Mouse (Mus musculus): ENCODE data around the gene Mmp17.

Gene Mmp17

DNA sequence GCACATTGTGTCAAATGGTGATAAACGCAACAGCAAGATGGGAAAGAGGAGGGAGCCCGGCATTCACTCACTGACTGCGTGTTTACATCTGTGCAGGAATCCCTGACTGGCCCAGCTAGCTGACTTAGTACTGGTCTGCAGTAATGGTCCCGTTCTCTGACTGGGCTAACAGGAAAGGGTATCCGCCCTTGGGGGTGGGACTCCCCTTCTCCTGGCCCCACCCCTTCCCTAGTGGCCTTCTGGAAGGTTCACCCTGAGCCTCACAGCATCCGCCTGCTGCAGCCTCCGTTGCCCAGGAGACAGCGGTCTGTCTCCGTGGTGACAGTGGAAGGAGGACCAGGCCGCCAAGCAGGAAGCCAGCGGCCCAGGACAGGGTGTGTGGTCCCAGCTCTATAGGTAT is 6.9 kb downstream of the Mmp17 start:
- WGBS, result 13% methylated on average over 11 of the region's 11 CpGs

DNA sequence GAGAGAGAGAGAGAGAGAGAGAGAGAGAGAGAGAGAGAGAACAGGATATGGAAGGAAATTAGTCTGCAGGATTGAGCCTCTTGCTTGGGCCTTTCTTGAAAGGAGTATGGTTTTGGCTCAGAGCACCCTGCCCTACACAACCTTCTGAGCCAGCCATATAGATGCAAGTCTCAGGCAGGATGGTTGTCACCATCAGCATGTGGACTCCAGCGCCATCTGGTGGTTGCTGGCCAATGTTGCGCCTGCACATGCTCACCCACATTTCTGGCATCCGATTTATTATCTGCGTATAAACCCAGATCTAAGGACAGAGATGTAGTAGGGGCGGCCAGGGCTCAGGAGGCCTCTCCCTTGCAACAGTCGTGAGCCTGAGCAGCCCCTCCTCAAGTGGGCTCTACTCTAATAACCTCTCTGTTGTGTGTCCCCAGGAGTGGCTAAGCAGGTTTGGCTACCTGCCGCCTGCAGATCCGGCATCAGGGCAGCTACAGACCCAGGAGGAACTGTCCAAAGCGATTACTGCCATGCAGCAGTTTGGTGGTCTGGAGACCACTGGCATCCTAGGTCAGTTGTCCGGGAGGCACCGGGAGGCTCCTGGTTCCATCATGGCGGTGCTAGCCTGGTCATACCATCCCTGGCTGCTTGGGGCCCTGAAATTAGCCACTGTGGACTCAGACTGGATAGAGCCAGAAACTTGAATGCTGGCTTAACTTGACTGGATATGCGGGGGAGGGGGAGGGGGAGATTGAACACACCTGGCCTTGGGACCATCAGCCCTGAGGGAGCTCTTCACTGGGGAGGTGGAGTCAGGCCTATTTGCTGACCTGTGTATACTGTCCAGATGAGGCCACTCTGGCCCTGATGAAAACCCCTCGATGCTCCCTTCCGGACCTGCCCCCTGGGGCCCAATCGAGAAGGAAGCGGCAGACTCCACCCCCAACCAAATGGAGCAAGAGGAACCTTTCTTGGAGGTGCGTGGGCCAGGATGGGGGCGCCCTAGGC is 10.4 kb downstream of the Mmp17 start:
- 42% methylated on average over 19 of the region's 19 CpGs for WGBS

DNA sequence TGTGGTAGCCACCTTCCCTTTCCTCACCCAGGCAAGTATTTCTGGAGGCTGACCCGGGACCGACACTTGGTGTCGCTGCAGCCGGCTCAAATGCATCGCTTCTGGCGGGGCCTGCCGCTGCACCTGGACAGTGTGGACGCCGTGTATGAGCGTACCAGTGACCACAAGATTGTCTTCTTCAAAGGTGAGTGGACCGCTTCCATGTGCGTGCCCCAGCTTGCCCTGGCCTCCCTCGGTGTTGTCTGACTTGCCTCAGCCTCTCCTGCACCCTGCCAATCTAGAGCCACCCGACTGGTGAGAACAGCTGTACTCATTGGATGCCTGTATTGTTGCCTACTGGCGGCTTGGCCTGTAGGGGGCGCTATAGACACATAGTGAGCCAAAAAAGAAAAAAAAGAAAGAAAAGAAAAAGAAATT is 18.1 kb downstream of the Mmp17 start:
- whole genome bisulfite sequencing, result 47% methylated on average over 16 of the region's 16 CpGs

DNA sequence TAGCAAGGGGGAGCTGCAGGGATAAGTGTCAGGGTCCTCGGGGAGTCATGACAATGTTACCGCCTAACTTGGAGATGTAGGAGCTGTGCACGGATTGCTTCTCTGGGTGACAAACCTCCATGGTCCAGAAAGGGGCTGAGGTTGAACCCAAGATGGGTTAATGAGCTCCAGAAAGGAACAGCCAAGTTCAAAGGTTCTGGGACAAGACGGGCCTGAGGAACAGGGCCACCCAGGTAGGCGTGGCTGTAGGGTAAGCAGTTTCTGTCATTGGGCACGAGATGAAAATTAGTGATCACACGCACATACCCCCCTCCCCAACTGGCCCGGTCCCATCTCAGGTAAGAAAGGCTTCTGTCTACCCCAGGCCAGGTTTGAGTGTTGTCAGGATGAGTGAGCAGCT is 23.5 kb downstream of the Mmp17 start:
- 82% methylated on average over 8 of the region's 8 CpGs for WGBS

DNA sequence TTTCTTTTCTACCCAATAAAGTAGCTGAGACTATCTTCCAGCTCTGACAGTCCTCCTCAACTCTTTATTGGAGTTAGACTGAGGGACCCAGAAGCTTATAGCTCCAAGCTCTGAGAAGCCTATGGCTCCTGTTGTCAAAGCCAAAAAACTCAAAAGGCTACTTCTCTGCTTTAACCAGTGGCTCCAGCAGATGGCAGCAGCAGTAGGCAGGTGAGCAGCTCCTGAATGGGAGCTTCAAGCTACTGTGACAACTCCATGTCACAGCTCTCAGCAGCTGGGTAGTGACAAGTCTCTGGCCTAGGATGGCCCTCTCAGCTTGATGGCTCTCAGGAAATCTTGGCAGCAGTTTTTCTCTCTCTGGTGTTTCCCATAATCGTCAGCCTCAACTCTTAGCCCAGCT is 27.1 kb downstream of the Mmp17 start:
- WGBS, result 0% methylated on average over 1 of the region's 1 CpGs

DNA sequence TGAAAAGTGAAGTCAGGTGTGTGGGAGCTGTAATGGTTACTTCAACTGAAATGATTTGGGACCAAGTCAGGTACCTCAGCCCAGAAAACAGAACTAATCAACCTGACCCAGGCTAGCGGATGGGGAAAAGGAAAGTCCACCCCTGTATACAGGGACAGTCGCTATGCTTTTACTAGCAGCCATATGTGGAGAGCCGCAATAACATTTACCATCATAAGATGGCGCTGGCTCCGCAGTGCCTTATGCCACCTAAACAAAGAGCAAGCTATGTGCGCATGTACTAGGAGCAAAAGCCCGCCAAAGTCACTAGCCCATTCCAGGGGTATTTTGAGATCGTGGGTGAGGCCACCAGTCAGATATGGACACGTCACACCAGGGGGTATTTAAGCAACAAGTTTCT is 36.6 kb downstream of the Mmp17 start:
- WGBS, result 54% methylated on average over 9 of the region's 9 CpGs

DNA sequence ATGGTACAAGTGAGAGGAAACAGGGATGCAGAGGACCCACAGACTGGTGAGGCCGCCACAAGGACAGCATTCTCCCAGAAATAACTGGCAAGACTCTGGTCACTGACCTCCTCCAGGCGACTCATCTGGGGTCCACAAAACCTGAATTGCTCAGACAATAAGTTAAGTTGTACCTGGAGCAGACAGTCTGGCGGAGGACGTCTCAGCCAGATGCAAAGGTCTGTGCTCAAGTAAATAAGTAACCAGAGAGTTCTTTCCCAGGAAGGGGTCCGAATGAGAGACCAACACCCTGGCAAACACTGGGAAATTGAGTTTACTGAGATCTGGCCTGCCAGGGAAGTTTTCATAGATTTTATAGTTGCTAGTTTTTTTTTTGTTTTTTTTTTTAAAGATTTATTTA is 37.4 kb downstream of the Mmp17 start:
- 93% methylated on average over 5 of the region's 5 CpGs for WGBS

DNA sequence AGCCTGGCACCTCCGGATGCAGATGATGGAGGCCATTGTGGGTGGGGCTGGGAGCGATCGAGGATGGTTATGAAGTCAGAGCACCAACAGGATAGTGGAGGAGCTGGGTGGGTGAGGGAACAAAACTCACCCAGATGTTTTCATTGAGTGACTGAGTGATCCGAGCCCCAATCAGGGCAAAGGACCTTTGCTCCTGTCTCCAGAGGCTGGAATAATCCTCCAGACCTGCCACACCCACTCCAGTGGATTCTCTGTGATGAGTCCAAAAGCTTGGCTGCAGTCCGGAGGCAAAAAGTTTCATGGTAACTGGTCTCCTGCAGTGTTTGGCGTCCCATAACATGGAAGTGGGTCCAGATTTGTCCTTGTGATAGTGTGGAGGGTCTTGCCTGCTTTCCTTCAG is 42.1 kb downstream of the Mmp17 start:
- WGBS, result 84% methylated on average over 6 of the region's 6 CpGs

DNA sequence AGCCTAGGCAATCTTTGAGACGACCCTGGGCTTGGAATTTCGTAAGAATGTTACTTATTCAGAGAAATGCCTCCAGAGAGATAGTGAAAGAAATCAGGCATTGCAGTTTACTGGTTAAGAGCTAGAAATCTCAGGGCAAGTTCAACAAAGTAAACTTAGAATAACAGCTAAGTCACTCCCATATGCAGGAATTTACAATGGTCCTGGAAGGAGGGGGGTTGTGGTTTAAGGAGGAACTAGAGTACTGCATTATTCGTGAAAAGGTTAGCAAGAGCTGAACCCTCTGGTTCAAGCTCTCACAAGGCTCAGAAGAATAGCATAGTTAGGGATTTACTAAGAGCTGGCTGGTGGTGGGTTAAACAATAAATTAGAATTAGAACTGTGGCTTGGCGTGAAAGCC is 42.6 kb downstream of the Mmp17 start:
- 86% methylated on average over 4 of the region's 4 CpGs for WGBS

DNA sequence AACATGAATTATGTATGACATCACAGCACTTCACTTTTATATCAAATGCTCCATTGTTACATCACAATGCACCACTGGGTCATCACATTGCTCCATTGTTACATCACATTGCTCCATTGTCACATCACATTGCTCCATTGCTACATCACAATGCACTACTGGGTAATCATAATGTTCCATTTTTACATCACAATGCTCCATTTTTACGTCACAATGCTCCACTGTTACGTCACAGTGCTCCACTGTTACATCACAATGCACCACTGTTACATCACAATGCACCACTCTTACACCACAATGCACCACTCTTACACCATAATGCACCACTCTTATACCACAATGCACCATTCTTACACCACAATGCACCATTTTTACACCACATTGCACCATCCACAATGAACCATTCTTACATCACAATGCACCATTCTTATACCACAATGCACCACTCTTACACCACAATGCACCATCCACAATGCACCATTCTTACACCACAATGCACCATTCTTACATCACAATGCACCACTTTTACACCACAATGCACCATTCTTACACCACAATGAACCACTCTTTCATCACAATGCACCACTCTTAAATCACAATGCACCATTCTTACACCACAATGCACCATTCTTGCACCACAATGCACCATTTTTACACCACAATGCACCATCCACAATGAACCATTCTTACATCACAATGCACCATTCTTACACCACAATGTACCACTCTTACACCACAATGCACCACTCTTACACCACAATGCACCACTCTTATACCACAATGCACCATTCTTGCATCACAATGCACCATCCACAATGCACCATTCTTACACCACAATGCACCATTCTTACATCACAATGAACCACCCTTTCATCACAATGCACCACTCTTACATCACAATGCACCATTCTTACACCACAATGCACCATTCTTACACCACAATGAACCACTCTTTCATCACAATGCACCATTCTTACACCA is 48.6 kb downstream of the Mmp17 start:
- 89% methylated on average over 2 of the region's 2 CpGs for WGBS

DNA sequence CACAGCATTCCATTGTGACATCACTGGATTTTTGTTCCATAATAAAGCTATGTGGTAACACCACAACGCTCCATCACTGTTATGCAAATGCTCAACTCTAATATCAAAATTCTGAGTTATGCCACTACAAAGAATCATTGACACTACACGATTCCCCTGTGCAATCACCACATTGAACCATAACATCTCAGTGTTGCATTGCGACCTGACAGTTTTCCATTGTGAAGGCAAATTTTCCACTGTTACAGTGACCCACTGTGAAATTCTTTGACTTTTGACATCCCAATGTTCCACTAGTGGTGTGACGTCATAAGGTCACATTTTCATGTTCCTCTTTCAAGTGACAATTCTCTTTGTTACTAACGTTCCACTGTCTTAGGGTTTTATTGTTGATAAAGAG is 66.9 kb downstream of the Mmp17 start:
- WGBS, result 89% methylated on average over 5 of the region's 5 CpGs

DNA sequence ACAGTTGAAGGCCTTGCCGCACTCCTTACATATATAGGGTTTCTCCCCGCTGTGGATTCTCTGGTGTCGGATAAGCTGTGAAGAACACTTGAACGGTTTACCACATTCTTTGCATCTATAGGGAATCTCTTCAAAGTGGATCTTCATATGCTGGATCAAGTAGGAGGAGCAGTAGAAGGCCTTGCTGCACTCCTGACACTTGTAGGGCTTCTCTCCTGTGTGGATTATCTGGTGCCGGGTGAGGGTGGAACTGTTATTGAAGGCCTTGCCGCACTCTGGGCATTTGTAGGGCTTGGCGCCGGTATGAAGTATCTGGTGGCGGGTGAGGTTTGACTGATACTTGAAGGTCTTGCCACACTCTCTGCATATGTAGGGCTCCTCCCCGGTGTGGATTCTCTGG is 73.0 kb downstream of the Mmp17 start:
- WGBS, result 97% methylated on average over 10 of the region's 10 CpGs

DNA sequence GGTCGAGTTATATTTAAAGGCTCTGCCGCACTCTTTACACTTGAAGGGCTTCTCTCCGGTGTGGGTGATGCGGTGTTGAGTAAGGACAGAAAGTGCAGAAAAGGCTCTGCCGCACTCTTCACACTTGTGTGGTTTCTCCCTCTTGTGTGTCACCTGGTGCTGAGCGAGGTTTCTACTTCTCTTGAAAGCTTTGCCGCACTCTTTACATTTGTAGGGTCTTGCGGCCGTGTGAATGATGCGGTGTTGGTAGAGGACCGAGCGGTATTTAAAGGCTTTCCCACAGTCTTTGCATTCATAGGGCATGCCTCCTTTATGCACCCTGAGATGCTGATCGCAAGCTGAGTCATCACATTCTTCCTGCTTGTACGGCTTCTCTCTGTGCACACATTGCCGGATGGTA is 74.0 kb downstream of the Mmp17 start:
- 83% methylated on average over 15 of the region's 15 CpGs for WGBS
